Mouse (Mus musculus): Measurements from ENCODE around the gene Crlf1.
"Not testable (repeated sequence)": the region's sequence is repeated elsewhere in the genome, so short reads cannot be mapped to it uniquely, and the experiment has no call there.

Gene Crlf1

GRCm38 (mm10) chr8:70495001-70495770 is 2.2 kb downstream of the Crlf1 start:
- DNase-seq (ENCODE audit: low read depth, low spot score) = no peak

GRCm38 (mm10) chr8:70495771-70496062 is 2.8 kb downstream of the Crlf1 start:
- no peak for DNase-seq (ENCODE audit: low read depth, low spot score)

- peak; percentile 75 for DNase-seq (ENCODE audit: low read depth, low spot score)
Observed at GRCm38 (mm10) chr8:70500386-70501301, 7.7 kb downstream of the Crlf1 start.

- DNase-seq (ENCODE audit: low read depth, low spot score) = no peak
Observed at GRCm38 (mm10) chr8:70501820-70502529, 9.0 kb downstream of the Crlf1 start.

GRCm38 (mm10) chr8:70502540-70502939 is 9.6 kb downstream of the Crlf1 start:
- no peak for DNase-seq (ENCODE audit: low read depth, low spot score)

- peak; percentile 82 for DNase-seq (ENCODE audit: low read depth, low spot score)
Observed at GRCm38 (mm10) chr8:70503062-70503750, 10.2 kb downstream of the Crlf1 start.

GRCm38 (mm10) chr8:70504291-70504716 is 11.3 kb downstream of the Crlf1 start:
- no peak for DNase-seq (ENCODE audit: low read depth, low spot score)

GRCm38 (mm10) chr8:70504851-70505250 is 11.9 kb downstream of the Crlf1 start:
- DNase-seq (ENCODE audit: low read depth, low spot score) = peak; percentile 86

GRCm38 (mm10) chr8:70505698-70506327 is 12.9 kb downstream of the Crlf1 start:
- DNase-seq (ENCODE audit: low read depth, low spot score) = no peak

GRCm38 (mm10) chr8:70506328-70507026 is 13.5 kb downstream of the Crlf1 start, which contains the start of gene Rex1bd:
Rex1bd (minus strand) TSS chr8:70506752.
- DNase-seq (ENCODE audit: low read depth, low spot score) = peak; percentile 96

- no peak for DNase-seq (ENCODE audit: low read depth, low spot score)
Observed at GRCm38 (mm10) chr8:70507027-70507393, 14.1 kb downstream of the Crlf1 start.

- DNase-seq (ENCODE audit: low read depth, low spot score) = no peak
Observed at GRCm38 (mm10) chr8:70509281-70509952, 16.5 kb downstream of the Crlf1 start.

- peak; percentile 99 for DNase-seq (ENCODE audit: low read depth, low spot score)
Observed at GRCm38 (mm10) chr8:70510228-70510915, 17.4 kb downstream of the Crlf1 start, which contains the start of gene Uba52. Uba52 (minus strand) TSS chr8:70510801.

- not testable (repeated sequence) for DNase-seq (ENCODE audit: low read depth, low spot score)
Observed at GRCm38 (mm10) chr8:70511174-70511573, 18.2 kb downstream of the Crlf1 start.

GRCm38 (mm10) chr8:70511770-70512169 is 18.8 kb downstream of the Crlf1 start:
- no peak for DNase-seq (ENCODE audit: low read depth, low spot score)

GRCm38 (mm10) chr8:70512253-70512903 is 19.4 kb downstream of the Crlf1 start:
- peak; percentile 38 for DNase-seq (ENCODE audit: low read depth, low spot score)

- no peak for DNase-seq (ENCODE audit: low read depth, low spot score)
Observed at GRCm38 (mm10) chr8:70513441-70513840, 20.5 kb downstream of the Crlf1 start.

- no peak for DNase-seq (ENCODE audit: low read depth, low spot score)
Observed at GRCm38 (mm10) chr8:70517940-70518643, 25.1 kb downstream of the Crlf1 start.

Measured in CD4-positive, CD25-positive, alpha-beta regulatory T cell, adult 2 months (primary cell).